Mouse (Mus musculus) liver, embryonic 14.5 days (tissue): ENCODE measurements around the gene Gstm1. TPM values are rescaled to one million over a fixed set of nuclear protein-coding genes. Genes with fewer than 3 reads are reported as not detected.
"Not testable (repeated sequence)": the region's sequence is repeated elsewhere in the genome, so short reads cannot be mapped to it uniquely, and the experiment has no call there.

Experiments
- ATAC-seq: fragments of 200-750 bp; cut with Nextera tagmentation; 2 replicates; pipeline ENCODE4 v1.8.0; 2017; ENCODE audit warnings: moderate number of reproducible peaks, mild to moderate bottlenecking, moderate library complexity; ENCODE audit not compliant: insufficient read depth
- DNase-seq, 3 experiments: peaks; one replicate each; pipeline ENCODE4 v3.0.0-alpha.2; 2012 to 2013; ENCODE audit warnings: low read depth in 3 of 3, low spot score in 3 of 3
- H3K27ac ChIP-seq: fragments of 300-500 bp; sonication (generic); 2 replicates; pipeline ENCODE4 v1.5.1; 2014; ENCODE audit warnings: moderate library complexity, mild to moderate bottlenecking, control low read depth, inconsistent platforms
- H3K27me3 ChIP-seq: fragments of 300-500 bp; sonication (generic); 2 replicates; pipeline ENCODE4 v1.6.1; 2014; ENCODE audit warnings: mild to moderate bottlenecking, low read length, moderate library complexity; ENCODE audit not compliant: control insufficient read depth, insufficient read depth
- H3K36me3 ChIP-seq: fragments of 300-500 bp; sonication (generic); replicated peaks from 2 replicates; pipeline ENCODE4 v1.6.1; 2014; ENCODE audit warnings: low read depth; ENCODE audit not compliant: control insufficient read depth, insufficient read depth
- H3K4me1 ChIP-seq, 2 experiments: fragments of 200-500 bp in 1 of 2; fragments of 300-500 bp in 1 of 2; sonication (generic) in 1 of 2; replicated peaks; 2 replicates each; pipeline ENCODE4 v1.6.1; 2012 to 2014; ENCODE audit warnings: antibody characterized with exemption in 1 of 2, inconsistent platforms in 1 of 2, low read length in 1 of 2; ENCODE audit not compliant: control insufficient read depth in 2 of 2, insufficient read depth in 2 of 2
- H3K4me2 ChIP-seq: fragments of 300-500 bp; sonication (generic); 2 replicates; pipeline ENCODE4 v1.6.1; 2014; ENCODE audit warnings: low read depth, mild to moderate bottlenecking, control low read depth, moderate library complexity
- H3K4me3 ChIP-seq, 2 experiments: fragments of 200-500 bp in 1 of 2; fragments of 300-500 bp in 1 of 2; sonication (generic) in 1 of 2; 2 replicates each; pipeline ENCODE4 v1.5.1; 2012 to 2014; ENCODE audit warnings: low read depth in 2 of 2, low read length in 2 of 2, mild to moderate bottlenecking in 2 of 2, control low read depth in 1 of 2, inconsistent platforms in 1 of 2, moderate library complexity in 1 of 2; ENCODE audit not compliant: insufficient read depth in 1 of 2
- H3K9ac ChIP-seq: fragments of 300-500 bp; sonication (generic); replicated peaks from 2 replicates; pipeline ENCODE4 v1.6.1; 2014; ENCODE audit warnings: mild to moderate bottlenecking, control low read depth, moderate library complexity
- H3K9me3 ChIP-seq: fragments of 300-500 bp; sonication (generic); 2 replicates; pipeline ENCODE4 v1.6.1; 2016; ENCODE audit warnings: low read length, mixed read lengths; ENCODE audit not compliant: control insufficient read depth
- CTCF ChIP-seq: IDR thresholded peaks from 2 replicates; pipeline ENCODE4 v1.5.1; 2016; ENCODE audit warnings: antibody characterized with exemption, low read depth, control low read depth
- EP300 ChIP-seq: IDR thresholded peaks from 2 replicates; pipeline ENCODE4 v1.6.1; 2016; ENCODE audit warnings: antibody characterized with exemption, low read depth
- WGBS: fragments of 180-500 bp; shearing (Covaris S2); extraction: QIAGEN DNeasy Blood & Tissue Kit; methylation state at CpG from one replicate; pipeline ENCODE4 v1.1.7; 2014; ENCODE audit not compliant: insufficient replicate concordance; 5-methylcytosine and 5-hydroxymethylcytosine counted together
- polyA plus RNA-seq, 2 experiments: library from polyadenylated mRNA; depleted of rRNA in 1 of 2; stranded (reverse) in 1 of 2; unstranded in 1 of 2; fragments of >200 nt; fragmentation: Nextera tagmentation in 1 of 2; extraction: Ambion mirVana in 1 of 2; gene quantifications; 2 replicates each; pipeline versions ENCODE4 v1.2.1 to v1.2.3; 2012 to 2014

The Gstm1 gene
- polyA plus RNA-seq, 2 experiments: 124 to 275 TPM

DNA sequence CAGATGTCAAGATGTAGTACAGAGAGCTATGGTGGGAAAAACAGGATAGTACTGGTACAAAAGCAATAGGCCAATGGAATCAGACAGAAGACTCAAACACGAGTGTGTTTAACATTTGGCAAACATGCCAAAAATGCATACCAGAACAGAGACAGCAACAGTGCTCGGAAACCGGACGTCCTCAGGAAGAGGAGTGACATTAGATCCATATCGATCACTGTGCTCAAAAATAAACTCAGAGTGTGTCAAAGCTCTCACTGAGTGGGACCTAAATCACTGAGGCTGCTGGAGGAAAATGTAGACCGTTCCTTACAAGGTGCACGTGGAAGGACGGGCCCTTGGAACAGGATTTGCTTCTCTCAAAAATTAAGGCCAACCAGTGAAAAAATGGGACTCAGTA lies 15.8 kb downstream of the Gstm1 start:
- ATAC-seq (no peak), DNase-seq (no peak)
- Histone ChIP-seq H3K36me3 (no peaks in the 10 kb centered on the region), H3K9ac (no peak overlapping the region), H3K27me3 (no peaks in the 10 kb centered on the region), H3K4me1 (no peaks in the 10 kb centered on the region), H3K27ac (no peak overlapping the region), H3K4me3 (no peak overlapping the region), H3K4me2 (no peak overlapping the region), H3K9me3 (no peaks in the 10 kb centered on the region)
- TF ChIP-seq EP300: no peak
- TF ChIP-seq CTCF: no peak
- WGBS: 50% methylated on average over 8 of the region's 8 CpGs

DNA sequence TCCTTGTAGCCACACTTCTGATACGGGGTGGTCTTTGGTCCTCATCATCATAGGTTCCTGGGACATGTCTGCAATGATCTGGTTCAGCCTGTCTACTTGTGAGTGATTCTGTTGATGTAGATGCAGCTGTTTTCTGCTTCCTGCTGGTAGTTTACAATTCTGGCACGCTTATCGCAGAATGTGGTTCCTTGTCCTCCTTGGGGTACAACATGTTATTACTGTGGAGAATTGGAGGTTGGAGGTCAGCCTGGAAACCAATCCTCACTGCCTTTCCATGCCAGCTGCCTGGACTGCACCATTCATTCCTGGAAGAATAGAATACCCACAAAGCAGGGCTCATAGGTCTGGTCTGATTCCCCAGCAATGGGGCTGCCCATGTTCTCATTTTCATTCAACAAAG lies 18.3 kb downstream of the Gstm1 start:
- Histone ChIP-seq H3K4me2 (no peak overlapping the region), H3K9me3 (no peaks in the 10 kb centered on the region), H3K27me3 (no peaks in the 10 kb centered on the region), H3K27ac (no peak overlapping the region), H3K4me3 (no peak overlapping the region), H3K9ac (no peak overlapping the region), H3K36me3 (no peaks in the 10 kb centered on the region), H3K4me1 (no peaks in the 10 kb centered on the region)
- DNase-seq (no peak), ATAC-seq (no peak)
- 67% methylated on average over 3 of the region's 3 CpGs for WGBS
- TF ChIP-seq CTCF: no peak
- TF ChIP-seq EP300: no peak

DNA sequence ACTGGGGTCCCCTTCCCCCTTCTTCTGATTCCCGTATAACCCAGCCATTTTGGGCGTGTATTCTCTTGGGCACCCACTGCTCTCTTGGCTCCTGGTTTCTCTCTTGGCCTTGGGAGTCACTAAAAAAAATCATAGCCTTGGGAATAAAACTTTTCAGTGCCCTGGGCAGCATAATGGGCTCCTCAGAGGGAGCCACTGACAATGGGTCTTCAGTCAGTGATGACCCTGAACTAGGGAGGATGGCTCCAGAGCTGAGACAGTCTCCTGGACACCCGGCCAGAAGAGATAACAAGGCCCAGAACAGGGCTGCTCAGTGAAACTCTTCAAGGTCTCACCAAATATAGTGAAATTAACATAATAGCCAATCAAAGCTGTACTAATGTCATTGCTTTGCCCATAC lies 19.2 kb downstream of the Gstm1 start:
- Histone ChIP-seq H3K4me2 (no peak overlapping the region), H3K4me1 (no peaks in the 10 kb centered on the region), H3K9ac (no peak overlapping the region), H3K27me3 (no peaks in the 10 kb centered on the region), H3K9me3 (no peaks in the 10 kb centered on the region), H3K4me3 (no peak overlapping the region), H3K27ac (no peak overlapping the region), H3K36me3 (no peaks in the 10 kb centered on the region)
- TF ChIP-seq CTCF: no peak
- TF ChIP-seq EP300: no peak
- WGBS: 63% methylated on average over 3 of the region's 3 CpGs
- ATAC-seq (no peak), DNase-seq (no peak)

DNA sequence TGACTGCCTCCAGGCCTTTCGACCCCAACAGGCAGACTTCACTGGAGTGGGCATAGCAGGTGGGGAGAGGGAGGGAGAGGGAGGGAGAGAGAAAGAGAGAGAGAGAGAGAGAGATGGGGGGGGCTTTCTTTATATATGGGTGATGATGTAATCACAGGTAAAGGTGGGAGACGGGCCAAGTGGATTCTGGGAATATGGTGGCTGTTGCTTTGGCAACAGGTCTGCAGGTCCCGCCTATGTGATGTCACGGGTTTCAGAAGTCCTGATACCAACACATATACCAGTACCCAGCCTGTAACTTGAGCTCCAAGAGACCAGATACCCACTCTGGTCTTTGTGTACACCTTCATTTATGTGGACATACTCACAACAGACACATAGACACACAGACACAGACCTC lies 21.2 kb downstream of the Gstm1 start:
- Histone ChIP-seq H3K4me1 (no peaks in the 10 kb centered on the region), H3K4me3 (no peak overlapping the region), H3K27ac (no peak overlapping the region), H3K9me3 (no peaks in the 10 kb centered on the region), H3K27me3 (no peaks in the 10 kb centered on the region), H3K36me3 (no peaks in the 10 kb centered on the region), H3K9ac (no peak overlapping the region), H3K4me2 (no peak overlapping the region)
- TF ChIP-seq EP300 (no peak), CTCF (no peak)
- 61% methylated on average over 4 of the region's 4 CpGs for WGBS
- ATAC-seq: no peak
- no peak for DNase-seq

DNA sequence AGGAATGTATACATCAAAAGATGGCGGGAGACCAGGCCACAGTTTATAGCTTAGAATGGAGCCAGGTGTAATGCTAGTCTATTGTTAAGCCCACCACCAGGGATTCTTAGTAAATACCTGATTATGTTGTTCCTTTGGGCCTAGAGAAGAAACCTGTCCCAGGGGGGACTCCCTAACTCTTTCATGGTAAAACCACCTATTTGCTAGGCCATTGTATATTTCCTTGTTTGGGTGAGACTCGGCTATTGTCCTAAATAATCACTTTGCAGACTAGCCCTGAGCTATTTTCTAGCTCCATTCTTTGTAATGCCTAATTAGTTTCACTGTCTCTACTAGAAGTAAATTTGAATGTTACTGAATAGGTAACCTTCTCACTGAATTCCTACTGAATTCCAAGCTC lies 21.8 kb downstream of the Gstm1 start:
- not testable (repeated sequence) for H3K36me3 ChIP-seq, ATAC-seq, H3K9ac ChIP-seq, H3K4me1 ChIP-seq, H3K27ac ChIP-seq, H3K27me3 ChIP-seq, DNase-seq, H3K4me2 ChIP-seq, H3K4me3 ChIP-seq, H3K9me3 ChIP-seq
- 72% methylated on average over 2 of the region's 2 CpGs for WGBS
